In genomic region chr13:83604320-83604719, GRCm38 (mm10) we compare ENCODE assay signal across 8 mouse cellular contexts.
DNase-seq lines count a peak whose midpoint lies in the region; ATAC-seq and TF ChIP-seq lines count a peak whose summit lies in the region.
"Had no signal": no experiment of that assay in that cellular context is flagged by ENCODE, and none has a peak within 500 bp of the region (broad histone marks: within the 10 kb centered on the region; RNA-seq: fewer than 3 reads in every experiment).

No protein-coding gene starts in this region.

- no peaks in the 10 kb centered on the region for H3K27me3 ChIP-seq in stomach, postnatal 0 days (ENCODE audit: control insufficient read depth, insufficient read depth, low read length)

- intact Hi-C loops in heart, postnatal 10 days (cut with DNase I) = loop anchor here (5.0 kb wide), 1 partner anchor 37 kb away; no protein-coding TSS in a partner anchor

- H3K36me3 ChIP-seq in stomach, postnatal 0 days (ENCODE audit: control insufficient read depth, insufficient read depth, low read length) = no peaks in the 10 kb centered on the region

- peak; percentile 80 for ATAC-seq in stomach, postnatal 0 days (ENCODE audit: low FRiP score, low TSS enrichment)
- ATAC-seq in erythroblast, adult 5-6 weeks (replicated peaks; ENCODE audit: low FRiP score, poor library complexity, severe bottlenecking) = no peak

- H3K4me3 ChIP-seq in layer of hippocampus, adult 2 months = no peak overlapping the region
- no peak overlapping the region for H3K4me3 ChIP-seq in cortical plate, adult 2 months (ENCODE audit: insufficient read depth, low read length)
- no peak overlapping the region for H3K4me3 ChIP-seq in stomach, postnatal 0 days (ENCODE audit: low read depth, low read length)
- H3K4me3 ChIP-seq: erythroblast, embryonic 14.5 days had no signal

- WGBS in stomach, postnatal 0 days = 7% methylated on average over 3 of the region's 3 CpGs

- TF ChIP-seq EP300 in stomach, postnatal 0 days (optimal IDR thresholded peaks at IDR 0.05) = no peak

- TF ChIP-seq POLR2A in cortical plate, adult 2 months (IDR thresholded peaks at IDR 0.05; ENCODE audit: extremely low read depth, insufficient read depth, low read length) = no peak

- no peak for TF ChIP-seq CTCF in layer of hippocampus, adult 2 months (conservative IDR thresholded peaks at IDR 0.05)
- no peak for TF ChIP-seq CTCF in cortical plate, adult 2 months (IDR thresholded peaks at IDR 0.05; ENCODE audit: extremely low read depth, insufficient read depth, low read length)
- TF ChIP-seq CTCF in stomach, postnatal 0 days (IDR thresholded peaks at IDR 0.05; ENCODE audit: low read depth) = no peak

- H3K27ac ChIP-seq in layer of hippocampus, adult 2 months = peak overlapping the region; percentile 58; the same call in 1 of the 2 replicates
- 0 out of 2 replicates have a peak overlapping the region, but pooled peaks have one; percentile 35 for H3K27ac ChIP-seq in cortical plate, adult 2 months (ENCODE audit: insufficient read depth, low read length)
- H3K27ac ChIP-seq in stomach, postnatal 0 days (replicated peaks) = peak overlapping the region; percentile 35

- H3K4me1 ChIP-seq in cortical plate, adult 2 months (ENCODE audit: control insufficient read depth, insufficient read depth, low read length) = peaks cover 14% of the 10 kb centered on the region
- no peaks in the 10 kb centered on the region; the same call in 1 of the 2 replicates for H3K4me1 ChIP-seq in stomach, postnatal 0 days (replicated peaks; ENCODE audit: control insufficient read depth, insufficient read depth)

- H3K4me2 ChIP-seq in stomach, postnatal 0 days (replicated peaks; ENCODE audit: low read depth) = no peak overlapping the region

- no peak overlapping the region for H3K9ac ChIP-seq in stomach, postnatal 0 days (ENCODE audit: low read length)

- no peaks in the 10 kb centered on the region for H3K9me3 ChIP-seq in stomach, postnatal 0 days (ENCODE audit: control insufficient read depth, low read length)

- no peak for DNase-seq in layer of hippocampus, adult 2 months (ENCODE audit: low spot score in 2 of 2)
- no peak for DNase-seq in layer of hippocampus, adult 9-10 months (ENCODE audit: low spot score)
- peak; percentile 3 for DNase-seq in adipocyte (ENCODE audit: low spot score)
- peak; percentile 79 to 80 for DNase-seq in heart, postnatal 10 days
- DNase-seq in stomach, postnatal 0 days (ENCODE audit: low spot score) = peak; percentile 57

Comparison
In these comparisons a context has a peak if more than half of its experiments do, and no peak if none do; other contexts are left out.
1. DNase-seq: peak in adipocyte (single experiment), heart, postnatal 10 days (2 of 2) and stomach, postnatal 0 days (single experiment); none in layer of hippocampus, adult 2 months (0 of 2) and layer of hippocampus, adult 9-10 months (single experiment).
2. Peak in every context shown above with its lines, with median percentiles within 50 percentile points of each other: H3K27ac ChIP-seq.